Mouse (Mus musculus) forebrain, embryonic 14.5 days (tissue): ENCODE results near the gene Gnao1. TPM values are rescaled to one million over a fixed set of nuclear protein-coding genes. Genes with fewer than 3 reads are reported as not detected.

Source experiments
- ATAC-seq: fragments of 200-750 bp; cut with Nextera tagmentation; 2 replicates; pipeline ENCODE4 v1.8.0; 2017; ENCODE audit warnings: mild to moderate bottlenecking, moderate library complexity
- DNase-seq: peaks from one replicate; pipeline ENCODE4 v3.0.0-alpha.2; 2015; ENCODE audit warnings: low spot score
- H3K27ac ChIP-seq: fragments of 300-500 bp; sonication (generic); 2 replicates; pipeline ENCODE4 v1.5.1; 2014; ENCODE audit warnings: low read depth, mild to moderate bottlenecking, control low read depth, low read length, moderate library complexity
- H3K27me3 ChIP-seq: fragments of 300-500 bp; sonication (generic); replicated peaks from 2 replicates; pipeline ENCODE4 v1.6.1; 2014; ENCODE audit warnings: low read length, control low read depth, mixed read lengths; ENCODE audit not compliant: control insufficient read depth, insufficient read depth
- H3K36me3 ChIP-seq: fragments of 300-500 bp; sonication (generic); 2 replicates; pipeline ENCODE4 v1.6.1; 2014; ENCODE audit warnings: low read length, control low read depth; ENCODE audit not compliant: control insufficient read depth, insufficient read depth
- H3K4me1 ChIP-seq: fragments of 300-500 bp; sonication (generic); 2 replicates; pipeline ENCODE4 v1.6.1; 2014; ENCODE audit warnings: antibody characterized with exemption, low read length, control low read depth; ENCODE audit not compliant: control insufficient read depth, insufficient read depth
- H3K4me2 ChIP-seq: fragments of 300-500 bp; sonication (generic); 2 replicates; pipeline ENCODE4 v1.6.1; 2014; ENCODE audit warnings: mild to moderate bottlenecking, control low read depth, low read length
- H3K4me3 ChIP-seq: fragments of 300-500 bp; sonication (generic); 2 replicates; pipeline ENCODE4 v1.5.1; 2014; ENCODE audit warnings: low read depth, low read length, control low read depth
- H3K9ac ChIP-seq: fragments of 300-500 bp; sonication (generic); 2 replicates; pipeline ENCODE4 v1.6.1; 2014; ENCODE audit warnings: mild to moderate bottlenecking, low read length, control low read depth, moderate library complexity
- H3K9me3 ChIP-seq: fragments of 300-500 bp; sonication (generic); replicated peaks from 2 replicates; pipeline ENCODE4 v1.6.1; 2016; ENCODE audit warnings: low read length, control low read depth, mixed read lengths; ENCODE audit not compliant: control insufficient read depth
- WGBS: fragments of 180-500 bp; shearing (Covaris S2); extraction: QIAGEN DNeasy Blood & Tissue Kit; methylation state at CpG from one replicate; pipeline ENCODE4 v1.1.7; 2014; 5-methylcytosine and 5-hydroxymethylcytosine counted together
- polyA plus RNA-seq: library from polyadenylated mRNA; unstranded; fragments of >200 nt; fragmentation: Nextera tagmentation; extraction: Ambion mirVana; gene quantifications from 2 replicates; pipeline ENCODE4 v1.2.1, GENCODE M21; 2014

Gene Gnao1
- polyA plus RNA-seq, 1 experiment from 2014 or later, result 107 TPM

GRCm38 (mm10) chr8:93879966-93880365 lies 70.2 kb downstream of the Gnao1 start:
- Histone ChIP-seq H3K27me3 (no peaks in the 10 kb centered on the region), H3K27ac (no peak overlapping the region), H3K4me1 (no peaks in the 10 kb centered on the region), H3K4me3 (no peak overlapping the region), H3K9ac (no peak overlapping the region), H3K36me3 (peaks cover 2% of the 10 kb centered on the region; the same call in 1 of the 2 replicates), H3K9me3 (no peaks in the 10 kb centered on the region), H3K4me2 (no peak overlapping the region)
- DNase-seq, result no peak
- WGBS, result 92% methylated on average over 7 of the region's 7 CpGs
- no peak for ATAC-seq

GRCm38 (mm10) chr8:93881381-93881780 lies 71.6 kb downstream of the Gnao1 start:
- H3K9me3 ChIP-seq, result no peaks in the 10 kb centered on the region
- WGBS, result 89% methylated on average over 6 of the region's 6 CpGs
- ATAC-seq, result no peak

GRCm38 (mm10) chr8:93883241-93883640 lies 73.5 kb downstream of the Gnao1 start:
- H3K9ac ChIP-seq, result no peak overlapping the region
- no peak for DNase-seq

More at GRCm38 (mm10) chr8:93881381-93881780, 71.6 kb downstream of the Gnao1 start:
- Histone ChIP-seq H3K4me1 (no peaks in the 10 kb centered on the region), H3K9ac (no peak overlapping the region), H3K27me3 (no peaks in the 10 kb centered on the region), H3K27ac (no peak overlapping the region), H3K4me2 (no peak overlapping the region), H3K4me3 (no peak overlapping the region), H3K36me3 (peaks cover 3% of the 10 kb centered on the region)
- DNase-seq, result no peak

GRCm38 (mm10) chr8:93883771-93884170 lies 74.0 kb downstream of the Gnao1 start:
- Histone ChIP-seq H3K4me3 (no peak overlapping the region), H3K27ac (no peak overlapping the region), H3K36me3 (peaks cover 3% of the 10 kb centered on the region), H3K27me3 (no peaks in the 10 kb centered on the region), H3K4me1 (peaks cover 7% of the 10 kb centered on the region), H3K4me2 (no peak overlapping the region), H3K9me3 (no peaks in the 10 kb centered on the region), H3K9ac (no peak overlapping the region)
- WGBS, result 95% methylated on average over 4 of the region's 4 CpGs
- ATAC-seq, result no peak
- no peak for DNase-seq

More at GRCm38 (mm10) chr8:93883241-93883640, 73.5 kb downstream of the Gnao1 start:
- no peak for ATAC-seq
- H3K27ac ChIP-seq, result no peak overlapping the region
- H3K27me3 ChIP-seq, result no peaks in the 10 kb centered on the region
- H3K36me3 ChIP-seq, result peaks cover 3% of the 10 kb centered on the region
- no peak overlapping the region for H3K4me3 ChIP-seq
- H3K4me2 ChIP-seq, result no peak overlapping the region
- H3K4me1 ChIP-seq, result peaks cover 2% of the 10 kb centered on the region; the same call in 1 of the 2 replicates
- H3K9me3 ChIP-seq, result no peaks in the 10 kb centered on the region

- no peaks in the 10 kb centered on the region for H3K9me3 ChIP-seq
- ATAC-seq, result no peak
- DNase-seq, result no peak
- no peak overlapping the region for H3K27ac ChIP-seq
- WGBS, result 88% methylated on average over 7 of the region's 7 CpGs
- H3K4me2 ChIP-seq, result no peak overlapping the region
- no peak overlapping the region for H3K4me3 ChIP-seq
- peaks cover 10% of the 10 kb centered on the region for H3K4me1 ChIP-seq
- H3K36me3 ChIP-seq, result peaks cover 3% of the 10 kb centered on the region
- H3K9ac ChIP-seq, result no peak overlapping the region
- no peaks in the 10 kb centered on the region for H3K27me3 ChIP-seq
Measured at GRCm38 (mm10) chr8:93884316-93884715, 74.5 kb downstream of the Gnao1 start.

- Histone ChIP-seq H3K9ac (no peak overlapping the region), H3K4me1 (peaks cover 10% of the 10 kb centered on the region), H3K27ac (no peak overlapping the region), H3K27me3 (no peaks in the 10 kb centered on the region), H3K36me3 (peaks cover 5% of the 10 kb centered on the region), H3K4me3 (no peak overlapping the region), H3K9me3 (no peaks in the 10 kb centered on the region), H3K4me2 (no peak overlapping the region)
- WGBS, result 89% methylated on average over 5 of the region's 5 CpGs
- ATAC-seq (no peak), DNase-seq (no peak)
Measured at GRCm38 (mm10) chr8:93886181-93886580, 76.4 kb downstream of the Gnao1 start.

GRCm38 (mm10) chr8:93888150-93888676 lies 78.4 kb downstream of the Gnao1 start:
- WGBS, result 86% methylated on average over 4 of the region's 4 CpGs
- H3K4me3 ChIP-seq, result no peak overlapping the region
- DNase-seq (no peak), ATAC-seq (no peak)
- no peak overlapping the region for H3K27ac ChIP-seq
- H3K4me2 ChIP-seq, result no peak overlapping the region
- H3K36me3 ChIP-seq, result peaks cover 5% of the 10 kb centered on the region
- no peaks in the 10 kb centered on the region for H3K9me3 ChIP-seq
- no peak overlapping the region for H3K9ac ChIP-seq
- H3K27me3 ChIP-seq, result no peaks in the 10 kb centered on the region
- H3K4me1 ChIP-seq, result peaks cover 10% of the 10 kb centered on the region

- Histone ChIP-seq H3K36me3 (peaks cover 8% of the 10 kb centered on the region), H3K27me3 (no peaks in the 10 kb centered on the region), H3K4me2 (no peak overlapping the region), H3K4me3 (no peak overlapping the region), H3K9ac (no peak overlapping the region), H3K9me3 (no peaks in the 10 kb centered on the region), H3K4me1 (peaks cover 10% of the 10 kb centered on the region), H3K27ac (no peak overlapping the region)
- DNase-seq (no peak), ATAC-seq (peak; percentile 58; the same call in 1 of the 2 replicates)
- 58% methylated on average over 11 of the region's 11 CpGs for WGBS
Measured at GRCm38 (mm10) chr8:93888702-93889480, 79.1 kb downstream of the Gnao1 start.

GRCm38 (mm10) chr8:93893556-93893955 lies 83.8 kb downstream of the Gnao1 start:
- 80% methylated on average over 3 of the region's 3 CpGs for WGBS
- no peak for DNase-seq
- Histone ChIP-seq H3K36me3 (peaks cover 35% of the 10 kb centered on the region), H3K4me3 (no peak overlapping the region), H3K4me2 (no peak overlapping the region), H3K27me3 (no peaks in the 10 kb centered on the region), H3K9ac (no peak overlapping the region), H3K9me3 (no peaks in the 10 kb centered on the region), H3K27ac (no peak overlapping the region), H3K4me1 (peaks cover 5% of the 10 kb centered on the region)
- ATAC-seq, result no peak
